Mouse (Mus musculus) ovary, postnatal 36 days (tissue): ENCODE measurements around the gene Abca7.
A peak's percentile ranks its signal among the peaks of the same experiment; 100 is the strongest.
"Not testable (repeated sequence)": the region's sequence is repeated elsewhere in the genome, so short reads cannot be mapped to it uniquely, and the experiment has no call there.

Source experiments
- DNase-seq: peaks from one replicate; pipeline ENCODE4 v3.0.0; 2022; ENCODE audit warnings: low spot score, mixed read lengths

The Abca7 gene

GRCm38 (mm10) chr10:80047041-80047565 is 50.8 kb downstream of the Abca7 start, which contains the start of gene Gpx4:
TSS of gene Gpx4 (plus strand) at chr10:80047166.
- DNase-seq = no peak

GRCm38 (mm10) chr10:80048396-80048795 is 52.1 kb downstream of the Abca7 start:
- no peak for DNase-seq

GRCm38 (mm10) chr10:80048834-80049233 is 52.5 kb downstream of the Abca7 start:
- no peak for DNase-seq

DNA sequence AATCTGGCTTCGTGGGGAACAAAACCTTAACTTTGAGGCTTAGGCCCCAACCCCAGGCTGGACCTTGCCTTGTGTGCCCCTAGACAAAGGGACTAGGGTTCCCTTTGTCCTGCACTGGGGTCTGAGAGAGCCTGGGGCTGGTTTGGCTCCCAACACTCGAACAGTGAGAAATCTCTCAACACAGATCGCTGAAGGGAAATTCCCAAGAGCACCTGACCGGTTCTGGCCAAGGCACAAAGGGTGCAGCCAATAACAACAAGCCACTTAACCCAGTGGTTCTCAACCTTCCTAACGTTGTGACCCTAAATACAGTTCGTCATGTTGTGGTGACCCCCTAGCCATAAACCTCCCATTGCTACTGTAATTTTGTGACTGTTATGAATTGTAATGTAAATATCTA is 54.0 kb downstream of the Abca7 start:
- DNase-seq = no peak

DNA sequence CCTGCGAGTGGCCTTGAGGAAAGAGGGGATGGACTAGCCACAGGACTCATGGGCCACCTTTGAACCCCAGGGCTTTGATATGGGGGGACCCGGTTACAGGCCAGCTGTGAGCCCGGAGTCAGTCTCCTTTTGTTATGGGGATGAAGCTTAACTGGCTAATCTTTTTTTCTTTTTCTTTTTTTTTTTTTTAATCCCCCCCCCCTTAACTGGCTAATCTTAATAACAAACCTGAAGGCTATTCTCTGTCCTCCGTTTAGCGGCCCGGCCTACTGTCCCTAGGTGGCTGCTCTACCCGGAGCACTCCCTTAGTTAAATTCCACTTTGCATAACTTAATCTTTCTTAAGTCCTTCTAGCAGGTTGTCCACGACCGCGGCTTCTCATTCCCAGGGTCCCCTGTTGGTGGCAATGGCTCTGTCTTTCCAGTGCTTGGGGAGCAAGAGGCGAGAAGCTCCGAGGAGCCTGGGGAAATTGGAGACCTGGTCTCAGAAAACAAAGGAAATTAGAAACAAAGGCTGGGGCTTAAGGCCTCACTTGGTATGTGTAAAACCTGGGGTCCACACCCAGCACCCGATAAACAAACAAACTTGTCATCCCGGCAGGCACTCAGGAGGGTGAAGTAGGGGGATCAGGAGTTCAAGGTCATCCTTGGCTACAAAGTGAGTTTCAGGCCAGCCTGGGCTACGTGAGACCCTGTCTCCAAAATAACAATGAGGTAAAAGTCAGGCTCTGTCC is 54.8 kb downstream of the Abca7 start:
- no peak for DNase-seq

GRCm38 (mm10) chr10:80051618-80052373 is 55.5 kb downstream of the Abca7 start:
- no peak for DNase-seq

GRCm38 (mm10) chr10:80052374-80052764 is 56.1 kb downstream of the Abca7 start:
- DNase-seq = no peak

GRCm38 (mm10) chr10:80053259-80053780 is 57.0 kb downstream of the Abca7 start:
- peak; percentile 99 for DNase-seq

- DNase-seq = peak; percentile 79
Observed at GRCm38 (mm10) chr10:80053831-80054815, 57.8 kb downstream of the Abca7 start.

DNA sequence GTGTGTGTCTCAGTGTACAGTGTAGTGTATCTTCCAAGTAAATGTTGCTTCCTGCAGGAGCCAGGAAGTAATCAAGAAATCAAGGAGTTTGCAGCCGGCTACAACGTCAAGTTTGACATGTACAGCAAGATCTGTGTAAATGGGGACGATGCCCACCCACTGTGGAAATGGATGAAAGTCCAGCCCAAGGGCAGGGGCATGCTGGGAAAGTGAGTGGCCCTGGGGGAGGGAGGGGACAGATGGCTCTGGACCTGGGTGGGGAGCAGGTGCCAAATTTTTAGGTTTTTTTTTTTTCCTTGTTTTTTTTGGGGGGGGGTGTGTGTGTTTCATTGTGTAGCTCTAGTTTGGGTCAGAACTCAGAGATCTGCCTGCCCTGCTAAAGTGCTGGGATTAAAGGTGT is 58.6 kb downstream of the Abca7 start:
- DNase-seq = not testable (repeated sequence)

DNA sequence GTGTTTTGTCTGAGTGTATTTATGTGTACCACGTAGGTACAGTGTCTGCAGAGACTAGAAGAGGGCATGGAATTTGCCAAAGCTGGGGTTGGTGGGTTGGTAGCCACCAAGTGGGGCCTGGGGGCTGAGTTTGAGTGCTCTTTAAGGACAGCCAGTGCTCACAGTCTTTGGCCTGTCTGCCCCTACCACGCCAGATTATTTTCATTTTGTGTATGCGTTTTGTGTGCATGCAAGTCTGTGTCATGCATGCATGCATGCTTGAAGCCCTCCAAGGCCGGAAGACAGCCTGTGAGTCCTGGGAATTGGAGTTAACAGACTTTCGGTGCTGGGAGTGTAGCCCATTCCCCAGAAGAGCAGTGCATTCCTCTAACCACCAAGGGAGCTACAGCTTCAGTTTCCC is 59.1 kb downstream of the Abca7 start:
- no peak for DNase-seq

- no peak for DNase-seq
Observed at GRCm38 (mm10) chr10:80055891-80056290, 59.6 kb downstream of the Abca7 start.

- DNase-seq = no peak
Observed at GRCm38 (mm10) chr10:80056506-80056905, 60.2 kb downstream of the Abca7 start.

GRCm38 (mm10) chr10:80056976-80057682 is 60.8 kb downstream of the Abca7 start:
- no peak for DNase-seq

GRCm38 (mm10) chr10:80057683-80058326 is 61.5 kb downstream of the Abca7 start:
- DNase-seq = peak; percentile 30

DNA sequence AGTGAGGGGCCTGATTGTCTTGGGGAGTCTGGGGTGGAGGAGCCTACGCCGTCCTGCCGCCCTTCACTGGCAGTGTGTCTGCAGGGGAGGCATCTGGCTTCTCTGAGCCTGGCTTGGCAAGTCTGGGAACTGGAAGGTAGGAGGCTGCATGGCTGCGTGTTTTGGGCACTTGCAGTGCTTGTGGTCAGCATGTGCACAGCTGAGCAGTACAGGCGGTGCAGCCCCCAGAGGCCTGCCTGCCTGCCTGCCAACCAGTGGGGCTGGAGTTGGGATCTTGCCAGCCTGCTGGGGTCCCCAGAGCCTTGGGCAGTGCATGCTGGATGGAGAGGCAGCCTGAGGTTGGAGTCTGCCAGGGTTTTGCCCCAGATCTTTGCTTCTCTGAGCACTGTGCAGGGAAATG is 66.8 kb downstream of the Abca7 start:
- no peak for DNase-seq

DNA sequence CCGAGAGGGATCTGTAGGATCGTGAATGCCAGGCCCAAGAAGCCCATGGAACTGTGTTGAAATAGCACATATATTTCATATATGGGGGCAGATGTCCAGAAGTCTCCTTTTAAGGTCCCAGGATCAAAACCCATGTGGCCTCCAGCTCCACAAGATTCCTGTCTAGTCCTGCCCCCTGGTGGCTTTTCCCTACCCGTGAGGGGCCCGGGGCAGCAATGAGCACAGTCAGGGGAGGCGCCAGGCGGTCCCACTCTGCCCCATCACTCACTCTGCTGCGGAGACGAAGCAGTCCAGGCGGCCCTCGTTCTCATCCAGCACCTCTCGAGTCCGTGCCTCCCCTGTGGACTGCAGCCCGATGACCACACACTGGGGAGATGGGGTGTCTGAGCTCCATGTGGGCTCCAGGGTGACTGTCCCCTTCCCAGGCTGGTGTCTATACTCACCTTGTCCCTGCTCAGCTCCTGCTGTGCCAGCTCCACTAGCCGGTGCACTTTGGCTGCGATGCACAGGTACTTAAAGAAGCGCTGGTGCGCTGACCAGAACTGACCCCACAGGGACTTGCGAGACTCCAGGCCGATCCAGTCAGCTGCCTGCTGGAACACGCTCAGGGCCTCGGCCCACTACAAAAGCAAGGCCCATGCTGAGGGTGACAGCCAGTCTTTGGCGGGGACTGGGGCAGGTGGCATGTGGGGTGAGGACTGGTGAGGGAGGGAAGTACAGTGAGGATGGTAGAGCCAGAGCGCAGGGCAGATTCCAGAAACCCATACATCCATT is 67.8 kb downstream of the Abca7 start:
- DNase-seq = no peak
